Mouse (Mus musculus) neural tube, embryonic 12.5 days (tissue): Measurements from ENCODE around the gene Nbea. TPM values are rescaled to one million over a fixed set of nuclear protein-coding genes. Genes with fewer than 3 reads are reported as not detected.

Source experiments
- ATAC-seq: fragments of 200-750 bp; cut with Nextera tagmentation; 2 replicates; pipeline ENCODE4 v1.8.0; 2017; ENCODE audit warnings: low read depth, mild to moderate bottlenecking, moderate TSS enrichment, moderate library complexity; ENCODE audit not compliant: low FRiP score
- H3K27ac ChIP-seq: fragments of 300-500 bp; sonication (generic); 2 replicates; pipeline ENCODE4 v1.5.1; 2016
- H3K27me3 ChIP-seq: fragments of 300-500 bp; sonication (generic); replicated peaks from 2 replicates; pipeline ENCODE4 v1.6.1; 2016; ENCODE audit warnings: mild to moderate bottlenecking
- H3K36me3 ChIP-seq: fragments of 300-500 bp; sonication (generic); 2 replicates; pipeline ENCODE4 v1.6.1; 2016; ENCODE audit warnings: mild to moderate bottlenecking
- H3K4me1 ChIP-seq: fragments of 300-500 bp; sonication (generic); 2 replicates; pipeline ENCODE4 v1.6.1; 2016
- H3K4me2 ChIP-seq: fragments of 300-500 bp; sonication (generic); replicated peaks from 2 replicates; pipeline ENCODE4 v1.6.1; 2016; ENCODE audit warnings: mild to moderate bottlenecking
- H3K4me3 ChIP-seq: fragments of 300-500 bp; sonication (generic); 2 replicates; pipeline ENCODE4 v1.5.1; 2016
- H3K9ac ChIP-seq: fragments of 300-500 bp; sonication (generic); 2 replicates; pipeline ENCODE4 v1.6.1; 2016; ENCODE audit warnings: mild to moderate bottlenecking
- H3K9me3 ChIP-seq: fragments of 300-500 bp; sonication (generic); 2 replicates; pipeline ENCODE4 v1.6.1; 2016; ENCODE audit warnings: mild to moderate bottlenecking
- WGBS: fragments of 180-500 bp; shearing (Covaris S2); methylation state at CpG from one replicate; pipeline ENCODE4 v1.1.7; 2016; 5-methylcytosine and 5-hydroxymethylcytosine counted together
- polyA plus RNA-seq: library from polyadenylated mRNA; unstranded; fragments of >200 nt; fragmentation: Nextera tagmentation; extraction: Ambion mirVana; gene quantifications from 2 replicates; pipeline ENCODE4 v1.2.1, GENCODE M21; 2016

Nbea gene
- polyA plus RNA-seq, 1 experiment from 2014 or later = 28.5 TPM

DNA sequence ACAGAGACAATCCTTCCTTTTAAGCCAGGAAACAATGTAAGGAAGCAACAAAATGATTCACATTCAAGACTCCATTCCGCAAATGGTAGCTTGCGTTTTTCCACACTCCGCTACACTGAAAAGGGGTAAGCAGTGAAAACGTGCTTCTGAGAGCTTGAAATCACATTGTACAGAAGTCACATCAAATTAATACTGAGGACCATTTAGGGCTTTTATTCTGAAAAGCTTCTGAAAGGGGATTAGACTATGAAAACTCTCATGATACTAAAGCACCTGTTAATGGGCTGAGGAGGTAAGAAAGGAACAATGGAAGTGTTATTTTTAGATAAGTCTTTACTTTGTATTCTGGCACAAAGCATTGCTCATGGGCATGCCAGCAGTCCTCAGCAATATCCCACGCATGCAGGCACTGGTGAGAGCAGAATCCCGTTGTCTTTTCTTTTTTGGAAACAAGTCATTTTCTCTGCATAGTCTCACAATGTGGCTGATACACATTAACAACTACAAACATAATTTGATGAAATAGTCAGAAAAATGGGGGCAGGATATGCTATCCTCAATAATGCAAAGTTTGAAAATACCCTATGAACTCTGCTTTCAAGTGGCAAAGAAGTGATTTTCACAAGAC, 428.4 kb downstream of the Nbea start:
- Histone ChIP-seq H3K9me3 (no peaks in the 10 kb centered on the region), H3K4me1 (peaks cover 32% of the 10 kb centered on the region), H3K4me2 (no peak overlapping the region), H3K27ac (no peak overlapping the region), H3K9ac (no peak overlapping the region), H3K36me3 (no peaks in the 10 kb centered on the region), H3K27me3 (no peaks in the 10 kb centered on the region), H3K4me3 (no peak overlapping the region)
- WGBS = 70% methylated on average over 6 of the region's 6 CpGs
- ATAC-seq = no peak

DNA sequence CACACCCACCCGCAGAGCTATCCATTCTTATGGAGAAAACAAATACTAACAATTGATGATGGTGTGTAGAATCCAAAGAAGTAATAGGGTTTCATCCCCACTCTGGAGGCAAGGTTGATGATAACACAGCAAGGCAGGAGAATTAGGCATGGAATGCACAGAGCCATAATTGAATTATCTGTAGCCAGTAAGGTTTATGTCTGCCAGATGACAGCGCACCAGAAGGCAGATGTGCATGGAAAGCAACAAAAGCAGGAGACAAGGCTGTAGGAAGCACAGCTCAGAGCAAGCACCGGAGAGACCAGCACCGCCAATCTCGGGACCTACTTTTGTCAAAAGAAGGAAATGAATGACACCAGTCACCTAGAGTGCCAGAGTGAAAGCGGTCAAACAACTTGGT, 429.6 kb downstream of the Nbea start:
- WGBS = 91% methylated on average over 6 of the region's 6 CpGs

DNA sequence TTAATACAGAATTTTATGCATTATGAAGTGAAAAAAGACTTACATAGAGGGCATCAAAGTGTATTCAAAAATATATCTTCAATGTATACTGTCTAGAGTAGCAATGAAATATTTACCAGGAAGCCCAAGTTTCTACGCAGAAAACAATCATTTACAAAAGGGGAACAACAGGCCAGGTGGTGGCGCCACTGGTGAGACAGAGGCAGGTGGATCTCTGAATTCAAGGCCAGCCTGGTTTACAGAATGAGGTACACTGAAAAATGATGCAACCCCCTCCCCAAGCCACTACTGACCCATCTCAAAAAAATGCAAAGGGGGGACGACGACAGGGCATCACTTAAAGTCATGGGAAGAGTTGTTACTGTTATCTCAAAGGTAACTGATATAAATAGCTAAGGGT, 430.9 kb downstream of the Nbea start:
- Histone ChIP-seq H3K9me3 (no peaks in the 10 kb centered on the region), H3K27ac (no peak overlapping the region), H3K27me3 (no peaks in the 10 kb centered on the region), H3K9ac (no peak overlapping the region), H3K4me3 (no peak overlapping the region), H3K4me1 (peaks cover 32% of the 10 kb centered on the region), H3K4me2 (no peak overlapping the region), H3K36me3 (no peaks in the 10 kb centered on the region)
- ATAC-seq = no peak
- 81% methylated on average over 4 of the region's 4 CpGs for WGBS

More for the DNA sequence above, 429.6 kb downstream of the Nbea start:
- Histone ChIP-seq H3K27me3 (no peaks in the 10 kb centered on the region), H3K9me3 (no peaks in the 10 kb centered on the region), H3K4me1 (peaks cover 32% of the 10 kb centered on the region), H3K4me2 (no peak overlapping the region), H3K9ac (no peak overlapping the region), H3K36me3 (no peaks in the 10 kb centered on the region), H3K4me3 (no peak overlapping the region), H3K27ac (no peak overlapping the region)
- ATAC-seq = no peak

DNA sequence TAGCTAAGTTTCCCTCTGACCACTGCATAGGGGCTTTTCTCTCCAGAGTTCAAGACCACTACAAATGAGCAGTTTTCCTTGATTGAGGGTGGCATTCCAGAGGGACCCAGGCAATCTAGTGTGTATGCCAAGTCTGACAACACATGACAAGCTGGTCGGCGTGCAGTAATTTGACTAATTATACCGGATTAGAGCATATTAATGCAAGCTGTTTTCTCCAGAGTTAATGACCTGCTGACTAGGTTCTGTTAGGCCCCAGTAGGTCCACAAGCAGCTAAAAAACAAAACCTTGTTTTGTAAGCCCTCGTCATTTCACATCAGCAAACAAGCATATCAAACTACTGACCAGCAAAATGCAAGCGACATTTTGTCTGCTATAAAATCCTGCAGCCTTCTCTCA, 432.1 kb downstream of the Nbea start:
- Histone ChIP-seq H3K27me3 (no peaks in the 10 kb centered on the region), H3K36me3 (no peaks in the 10 kb centered on the region), H3K4me3 (no peak overlapping the region), H3K4me1 (peaks cover 25% of the 10 kb centered on the region), H3K27ac (no peak overlapping the region), H3K4me2 (no peak overlapping the region), H3K9me3 (no peaks in the 10 kb centered on the region), H3K9ac (no peak overlapping the region)
- no peak for ATAC-seq
- 60% methylated on average over 5 of the region's 5 CpGs for WGBS

DNA sequence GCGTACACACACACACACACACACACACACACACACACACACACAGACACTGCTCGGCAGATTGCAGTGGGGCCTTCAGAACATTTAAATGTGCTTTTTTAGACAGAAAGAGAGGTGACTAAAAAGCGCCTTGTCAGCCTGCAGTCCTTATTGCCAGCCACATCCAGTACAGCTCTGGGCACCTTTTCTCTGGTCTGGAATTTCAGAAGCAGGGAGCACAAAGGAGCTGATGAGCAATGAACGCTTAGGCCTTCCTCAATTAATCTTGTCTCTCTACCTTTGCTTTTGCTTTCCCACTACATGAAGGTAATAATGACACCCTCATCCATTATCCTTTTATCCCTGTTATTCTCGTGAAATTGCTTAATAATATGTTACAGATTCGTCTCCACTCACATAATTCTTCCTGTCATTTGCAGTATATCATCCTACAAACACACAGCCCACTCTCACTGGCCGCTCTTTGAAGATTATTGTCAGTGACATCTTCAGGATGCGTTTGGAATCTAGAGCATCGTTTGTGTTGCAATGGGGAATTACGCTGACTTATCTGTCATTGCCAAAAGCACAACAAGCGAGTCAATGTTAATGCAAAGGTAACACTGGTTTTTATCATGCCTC, 432.9 kb downstream of the Nbea start:
- Histone ChIP-seq H3K27me3 (no peaks in the 10 kb centered on the region), H3K27ac (no peak overlapping the region), H3K9ac (no peak overlapping the region), H3K4me1 (peaks cover 18% of the 10 kb centered on the region), H3K36me3 (no peaks in the 10 kb centered on the region), H3K9me3 (no peaks in the 10 kb centered on the region), H3K4me2 (no peak overlapping the region), H3K4me3 (no peak overlapping the region)
- 42% methylated on average over 11 of the region's 11 CpGs for WGBS
- peak; percentile 31; the same call in 1 of the 2 replicates for ATAC-seq

DNA sequence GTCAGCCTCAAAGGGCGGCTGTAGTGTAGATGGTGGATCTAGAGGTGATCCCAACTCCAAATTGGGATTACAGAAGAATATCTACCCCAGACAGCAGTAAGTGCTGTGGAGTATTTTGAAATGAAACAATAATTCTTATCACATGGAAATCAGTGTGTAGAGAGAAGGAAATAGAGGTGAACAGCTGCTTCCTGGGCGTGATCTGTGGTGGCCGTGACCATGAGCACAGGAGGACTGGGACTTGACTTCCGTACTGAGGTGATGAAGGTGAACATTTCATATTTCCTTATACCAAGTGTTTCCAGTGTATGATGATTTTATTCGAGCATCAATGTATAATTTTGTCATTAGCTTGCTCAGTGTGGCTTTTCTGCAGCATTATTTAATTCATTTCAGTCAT, 439.6 kb downstream of the Nbea start:
- Histone ChIP-seq H3K4me3 (no peak overlapping the region), H3K27me3 (no peaks in the 10 kb centered on the region), H3K9me3 (no peaks in the 10 kb centered on the region), H3K9ac (no peak overlapping the region), H3K4me1 (no peaks in the 10 kb centered on the region; the same call in 1 of the 2 replicates), H3K36me3 (no peaks in the 10 kb centered on the region), H3K4me2 (no peak overlapping the region), H3K27ac (no peak overlapping the region)
- WGBS = 80% methylated on average over 5 of the region's 5 CpGs
- ATAC-seq = no peak

DNA sequence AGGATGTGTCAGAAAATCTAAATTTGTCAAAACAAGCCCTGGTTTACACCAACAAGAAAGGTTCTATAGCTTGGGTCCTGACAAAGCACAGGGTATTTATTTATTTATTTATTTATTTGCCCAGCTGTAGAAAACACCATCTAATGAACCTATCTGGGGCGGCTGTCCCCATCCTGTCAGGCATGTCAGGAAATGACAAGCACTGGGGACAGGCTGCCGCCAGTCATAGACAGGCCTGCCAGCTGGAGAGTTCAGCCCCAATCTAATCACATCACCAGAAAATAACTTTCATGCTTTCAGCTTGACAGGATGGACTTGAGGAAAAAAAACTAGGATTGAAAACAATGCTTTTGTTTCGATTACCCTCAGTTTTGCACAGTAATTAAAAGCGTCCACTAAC, 440.8 kb downstream of the Nbea start:
- 87% methylated on average over 4 of the region's 4 CpGs for WGBS
- H3K4me1 ChIP-seq = no peaks in the 10 kb centered on the region; the same call in 1 of the 2 replicates
- no peaks in the 10 kb centered on the region for H3K9me3 ChIP-seq
- H3K4me2 ChIP-seq = no peak overlapping the region
- H3K9ac ChIP-seq = no peak overlapping the region
- ATAC-seq = no peak
- H3K27ac ChIP-seq = no peak overlapping the region
- H3K4me3 ChIP-seq = no peak overlapping the region
- H3K27me3 ChIP-seq = no peaks in the 10 kb centered on the region
- H3K36me3 ChIP-seq = no peaks in the 10 kb centered on the region

DNA sequence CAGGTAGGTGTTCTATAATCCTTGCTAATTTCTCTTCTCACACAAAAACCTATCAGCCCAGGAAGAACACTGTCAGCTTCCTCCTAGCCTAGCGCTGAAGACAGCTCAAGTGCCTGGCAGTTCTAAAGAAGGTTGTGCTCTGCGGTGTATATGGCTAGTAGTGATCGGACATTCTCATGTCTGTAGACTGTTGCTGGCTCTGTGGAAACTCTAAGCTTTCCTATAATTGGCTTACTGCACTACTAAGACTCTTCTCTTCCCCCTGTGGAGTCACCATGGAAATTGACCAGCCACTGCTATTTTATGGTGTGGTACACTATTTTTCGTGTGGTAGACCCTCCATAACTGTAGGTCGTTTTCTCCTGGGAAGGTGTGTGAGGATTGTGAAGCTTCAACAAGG, 441.3 kb downstream of the Nbea start:
- no peaks in the 10 kb centered on the region for H3K9me3 ChIP-seq
- no peak overlapping the region for H3K4me2 ChIP-seq
- no peaks in the 10 kb centered on the region for H3K27me3 ChIP-seq
- H3K9ac ChIP-seq = no peak overlapping the region
- no peaks in the 10 kb centered on the region for H3K36me3 ChIP-seq
- no peak overlapping the region for H3K4me3 ChIP-seq
- WGBS = 84% methylated on average over 5 of the region's 5 CpGs
- no peak for ATAC-seq
- no peak overlapping the region for H3K27ac ChIP-seq
- H3K4me1 ChIP-seq = no peaks in the 10 kb centered on the region; the same call in 1 of the 2 replicates

DNA sequence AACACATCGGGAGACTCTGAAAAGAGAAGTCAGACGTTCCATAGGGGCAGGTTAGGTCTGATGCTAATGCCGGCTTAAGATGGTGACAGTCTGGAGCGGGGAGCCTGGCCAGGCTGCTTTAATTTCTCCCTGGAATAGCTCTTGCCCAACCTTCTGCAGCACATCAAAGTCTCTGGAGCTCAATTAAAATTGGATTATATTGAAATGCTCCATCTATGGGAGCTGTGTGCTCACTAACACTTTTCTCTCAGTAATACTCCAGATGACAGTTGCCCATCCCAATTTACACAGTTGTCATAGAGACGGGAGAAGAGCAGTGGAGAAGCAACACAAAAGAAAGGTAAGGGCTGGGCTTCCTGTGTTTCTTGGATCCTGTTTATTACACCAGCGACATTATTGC, 442.1 kb downstream of the Nbea start:
- Histone ChIP-seq H3K9ac (no peak overlapping the region), H3K4me3 (no peak overlapping the region), H3K27ac (no peak overlapping the region), H3K9me3 (no peaks in the 10 kb centered on the region), H3K4me2 (no peak overlapping the region), H3K36me3 (no peaks in the 10 kb centered on the region), H3K27me3 (no peaks in the 10 kb centered on the region), H3K4me1 (no peaks in the 10 kb centered on the region; the same call in 1 of the 2 replicates)
- no peak for ATAC-seq
- 56% methylated on average over 6 of the region's 6 CpGs for WGBS

DNA sequence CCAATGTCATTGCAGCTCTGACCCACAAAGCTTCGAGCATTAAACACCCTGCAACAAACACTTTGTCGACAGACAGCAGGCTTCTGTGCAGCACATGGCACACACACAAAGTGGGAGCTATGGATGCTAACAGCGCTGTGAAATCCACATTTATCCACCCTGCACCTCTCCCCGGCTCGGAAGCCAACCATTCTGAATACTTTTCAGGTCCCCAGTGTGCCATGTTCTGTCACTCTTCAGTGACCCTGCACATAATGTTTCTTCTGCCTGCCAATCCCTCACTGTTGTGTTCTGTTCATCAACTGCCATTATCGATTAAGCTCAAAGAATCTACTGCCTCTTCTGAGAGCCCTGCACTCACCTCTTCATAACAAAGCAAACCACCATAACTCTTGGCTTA, 449.8 kb downstream of the Nbea start:
- no peak for ATAC-seq
- Histone ChIP-seq H3K27ac (no peak overlapping the region), H3K9ac (no peak overlapping the region), H3K36me3 (no peaks in the 10 kb centered on the region), H3K4me2 (no peak overlapping the region), H3K4me3 (no peak overlapping the region), H3K4me1 (no peaks in the 10 kb centered on the region), H3K27me3 (no peaks in the 10 kb centered on the region), H3K9me3 (no peaks in the 10 kb centered on the region)
- 62% methylated on average over 6 of the region's 6 CpGs for WGBS

DNA sequence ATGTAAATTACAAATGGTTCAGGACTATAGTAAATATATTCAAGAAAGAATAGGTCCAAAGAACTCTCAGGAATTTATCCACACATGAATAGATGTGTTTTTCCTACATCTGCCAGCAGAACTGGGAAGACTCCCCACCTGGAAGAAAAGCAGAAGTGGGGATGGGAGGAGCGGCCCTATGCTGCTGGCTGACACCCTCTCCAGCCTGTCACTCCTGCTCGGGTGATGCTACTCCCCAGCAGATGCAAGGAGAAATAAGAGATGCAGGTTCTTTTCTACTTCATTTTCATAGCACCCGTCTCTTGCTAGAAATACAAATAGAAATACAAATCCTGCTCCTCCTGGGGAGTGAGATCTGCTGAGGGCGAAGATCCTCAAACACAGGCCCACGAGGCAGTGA, 453.0 kb downstream of the Nbea start:
- Histone ChIP-seq H3K4me3 (no peak overlapping the region), H3K9ac (no peak overlapping the region), H3K9me3 (no peaks in the 10 kb centered on the region), H3K4me1 (no peaks in the 10 kb centered on the region), H3K27me3 (no peaks in the 10 kb centered on the region), H3K27ac (no peak overlapping the region), H3K4me2 (no peak overlapping the region), H3K36me3 (no peaks in the 10 kb centered on the region)
- WGBS = 76% methylated on average over 5 of the region's 5 CpGs
- ATAC-seq = no peak

DNA sequence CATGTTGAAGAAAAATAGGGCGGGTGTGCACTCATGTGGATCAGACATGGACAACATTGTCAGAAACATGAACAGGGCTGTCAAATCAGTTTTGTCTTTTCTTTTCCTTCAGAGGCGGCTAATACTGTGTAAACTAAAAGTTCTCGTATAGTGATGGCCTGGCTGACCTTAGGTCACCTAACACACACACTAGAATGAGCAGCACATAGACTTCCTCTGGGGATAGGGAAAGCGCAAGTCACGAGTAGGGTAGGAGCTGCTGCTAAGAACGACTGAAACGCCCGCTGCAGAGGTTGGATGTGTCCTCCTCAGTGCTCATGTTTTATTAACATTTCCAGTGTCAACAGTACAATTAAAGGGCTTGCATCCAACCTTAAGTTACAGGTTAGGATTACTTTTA, 453.4 kb downstream of the Nbea start:
- Histone ChIP-seq H3K4me1 (no peaks in the 10 kb centered on the region), H3K4me2 (no peak overlapping the region), H3K36me3 (no peaks in the 10 kb centered on the region), H3K4me3 (no peak overlapping the region), H3K9me3 (no peaks in the 10 kb centered on the region), H3K9ac (no peak overlapping the region), H3K27me3 (no peaks in the 10 kb centered on the region), H3K27ac (no peak overlapping the region)
- WGBS = 63% methylated on average over 8 of the region's 8 CpGs
- no peak for ATAC-seq

DNA sequence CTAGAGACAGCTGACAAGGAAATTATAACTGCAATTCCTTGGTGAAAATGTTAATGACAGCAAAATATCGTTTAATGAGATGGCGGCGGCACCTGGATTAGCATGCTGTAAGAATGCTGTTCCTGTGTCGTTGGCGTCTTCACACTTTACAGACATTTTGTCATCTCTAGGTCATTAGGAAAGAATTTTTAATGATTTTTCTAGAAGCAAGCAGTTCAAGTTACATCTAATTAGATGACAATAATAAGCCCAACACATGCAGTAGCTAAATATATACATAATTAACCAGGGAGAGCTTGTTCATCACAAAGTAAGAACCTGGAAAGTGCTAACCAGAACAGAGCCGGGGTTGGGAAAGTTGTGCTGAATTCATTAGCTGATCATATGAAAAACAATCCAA, 469.2 kb downstream of the Nbea start:
- ATAC-seq = no peak

More for the DNA sequence above, 469.2 kb downstream of the Nbea start:
- H3K4me1 ChIP-seq = no peaks in the 10 kb centered on the region
- no peaks in the 10 kb centered on the region for H3K27me3 ChIP-seq
- peaks cover 19% of the 10 kb centered on the region; the same call in 1 of the 2 replicates for H3K36me3 ChIP-seq
- no peak overlapping the region for H3K27ac ChIP-seq
- WGBS = 84% methylated on average over 6 of the region's 6 CpGs
- H3K9me3 ChIP-seq = no peaks in the 10 kb centered on the region
- no peak overlapping the region for H3K4me3 ChIP-seq
- no peak overlapping the region for H3K9ac ChIP-seq
- H3K4me2 ChIP-seq = no peak overlapping the region
